Mouse (Mus musculus) thymus, adult 18-20 months (tissue): Measurements from ENCODE around the gene Gbx1.

ENCODE experiments used
- DNase-seq, 2 experiments: peaks; one replicate each; pipeline ENCODE4 v3.0.0; 2022; ENCODE audit warnings: mixed read lengths in 2 of 2

Gbx1 gene

GRCm38 (mm10) chr5:24524522-24524921 lies 2.5 kb downstream of the Gbx1 start:
- DNase-seq = no peak

GRCm38 (mm10) chr5:24523806-24524205 lies 3.2 kb downstream of the Gbx1 start:
- no peak for DNase-seq

GRCm38 (mm10) chr5:24521366-24521765 lies 5.6 kb downstream of the Gbx1 start:
- DNase-seq = no peak

- no peak for DNase-seq
Observed at GRCm38 (mm10) chr5:24512271-24512670, 14.7 kb downstream of the Gbx1 start.

GRCm38 (mm10) chr5:24510635-24511034 lies 16.4 kb downstream of the Gbx1 start:
- DNase-seq = no peak

GRCm38 (mm10) chr5:24508406-24508805 lies 18.6 kb downstream of the Gbx1 start:
- DNase-seq = no peak

GRCm38 (mm10) chr5:24505513-24505912 lies 21.5 kb downstream of the Gbx1 start:
- DNase-seq = no peak

GRCm38 (mm10) chr5:24502786-24503185 lies 24.2 kb downstream of the Gbx1 start:
- DNase-seq = no peak

GRCm38 (mm10) chr5:24500851-24501250 lies 26.2 kb downstream of the Gbx1 start:
- no peak for DNase-seq

GRCm38 (mm10) chr5:24499113-24499512 lies 27.9 kb downstream of the Gbx1 start:
- DNase-seq = no peak

- DNase-seq = no peak
Observed at GRCm38 (mm10) chr5:24497526-24497925, 29.5 kb downstream of the Gbx1 start.

- DNase-seq = no peak
Observed at GRCm38 (mm10) chr5:24496756-24497155, 30.2 kb downstream of the Gbx1 start.

GRCm38 (mm10) chr5:24495019-24495418 lies 32.0 kb downstream of the Gbx1 start:
- DNase-seq = no peak

- no peak for DNase-seq
Observed at GRCm38 (mm10) chr5:24492546-24493285, 34.3 kb downstream of the Gbx1 start.

- DNase-seq = no peak
Observed at GRCm38 (mm10) chr5:24490413-24490920, 36.5 kb downstream of the Gbx1 start.

GRCm38 (mm10) chr5:24486738-24487137 lies 40.3 kb downstream of the Gbx1 start:
- DNase-seq = no peak

- peak in 1 of 2 experiments; percentile 50 for DNase-seq
Observed at GRCm38 (mm10) chr5:24486097-24486496, 40.9 kb downstream of the Gbx1 start.

GRCm38 (mm10) chr5:24484963-24485362 lies 42.0 kb downstream of the Gbx1 start:
- DNase-seq = no peak

GRCm38 (mm10) chr5:24483326-24483725 lies 43.7 kb downstream of the Gbx1 start:
- peak in 1 of 2 experiments; percentile 37 for DNase-seq

- DNase-seq = no peak
Observed at GRCm38 (mm10) chr5:24482247-24483079, 44.5 kb downstream of the Gbx1 start.

- DNase-seq = no peak
Observed at GRCm38 (mm10) chr5:24481647-24482046, 45.4 kb downstream of the Gbx1 start.

- DNase-seq = no peak
Observed at GRCm38 (mm10) chr5:24477909-24478308, 49.1 kb downstream of the Gbx1 start.

- DNase-seq = no peak
Observed at GRCm38 (mm10) chr5:24475476-24476241, 51.3 kb downstream of the Gbx1 start.
